Mouse (Mus musculus) erythroblast, embryonic 14.5 days (primary cell): Measurements from ENCODE around the gene Rras2.

Experiments used
- GATA1 ChIP-seq: IDR thresholded peaks from 2 replicates; pipeline ENCODE4 v1.6.1; 2012; ENCODE audit warnings: low read length, inconsistent platforms, mixed read lengths
- TAL1 ChIP-seq: IDR thresholded peaks from 3 replicates; pipeline ENCODE4 v1.6.1; 2012; ENCODE audit warnings: low read length, inconsistent platforms, mixed read lengths

DNA sequence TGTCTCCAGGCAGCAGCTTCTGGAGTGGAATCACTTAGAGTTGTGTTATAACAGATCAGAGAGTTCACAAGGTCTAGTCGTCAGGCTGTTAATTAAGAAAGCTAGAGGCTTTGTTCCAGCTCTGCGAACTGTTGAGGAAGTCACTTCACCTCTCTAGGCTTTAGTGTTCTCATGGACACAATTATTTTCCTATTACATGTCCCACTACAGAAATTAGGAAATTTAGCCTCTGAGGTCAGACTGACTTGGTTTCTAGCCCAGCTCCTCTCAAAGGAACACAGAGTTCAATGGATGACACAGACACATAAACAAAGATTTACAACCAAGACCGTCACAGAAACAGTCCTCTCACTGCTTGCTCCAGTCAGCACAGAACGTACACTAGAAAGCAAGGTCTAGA is 31.6 kb upstream of the Rras2 start:
- TF ChIP-seq GATA1 (no peak), TAL1 (no peak)
